Mouse (Mus musculus): Measurements from ENCODE around the gene Parp16.
"Not testable (repeated sequence)": the region's sequence is repeated elsewhere in the genome, so short reads cannot be mapped to it uniquely, and the experiment has no call there.

The Parp16 gene

DNA sequence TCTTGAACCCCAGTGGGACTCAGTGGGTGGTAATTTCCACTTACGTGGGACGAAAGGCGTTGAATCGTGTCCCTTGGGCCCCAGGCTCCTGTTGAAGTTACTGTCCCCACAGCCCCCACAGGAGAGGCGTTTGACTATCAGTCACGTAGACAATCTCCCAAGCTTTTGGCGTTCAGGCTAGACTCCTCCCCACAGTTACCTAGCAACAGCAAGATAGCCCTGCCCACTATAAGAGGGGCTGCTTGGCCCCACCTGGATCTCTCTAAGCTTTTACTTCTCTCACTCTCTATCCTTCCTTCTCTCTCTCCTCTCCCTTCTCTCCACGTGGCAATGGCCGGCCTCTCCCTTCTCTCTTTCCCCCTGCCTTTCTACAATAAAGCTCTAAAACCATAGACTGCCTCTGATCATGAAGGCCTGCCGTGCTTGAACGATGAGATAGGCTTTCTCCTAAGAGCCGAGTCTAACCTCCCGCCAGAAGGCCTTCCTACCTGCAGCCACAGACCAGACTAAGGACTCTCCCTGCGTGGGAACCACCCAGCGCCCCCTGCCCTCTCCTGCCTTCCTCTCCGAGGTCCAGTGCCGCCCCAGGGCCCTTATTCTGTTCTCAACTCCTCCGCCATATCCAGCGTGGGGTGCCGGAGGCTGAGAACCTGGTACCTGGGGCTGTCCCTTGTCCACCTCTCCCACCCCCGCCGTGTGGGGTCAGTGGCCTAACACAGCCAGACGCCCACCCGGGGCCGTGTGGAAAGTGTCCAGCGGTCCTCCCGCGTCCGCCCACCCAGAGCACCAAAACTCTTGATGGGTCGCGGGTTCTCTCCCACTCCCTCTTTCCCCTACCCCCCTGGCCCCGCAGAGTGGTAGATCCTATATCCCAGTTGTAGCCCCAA is 13.4 kb downstream of the Parp16 start:
- DNase-seq = no peak

GRCm38 (mm10) chr9:65211598-65211997 is 16.4 kb downstream of the Parp16 start:
- no peak for DNase-seq

GRCm38 (mm10) chr9:65214425-65214777 is 19.2 kb downstream of the Parp16 start:
- DNase-seq = peak; percentile 73

DNA sequence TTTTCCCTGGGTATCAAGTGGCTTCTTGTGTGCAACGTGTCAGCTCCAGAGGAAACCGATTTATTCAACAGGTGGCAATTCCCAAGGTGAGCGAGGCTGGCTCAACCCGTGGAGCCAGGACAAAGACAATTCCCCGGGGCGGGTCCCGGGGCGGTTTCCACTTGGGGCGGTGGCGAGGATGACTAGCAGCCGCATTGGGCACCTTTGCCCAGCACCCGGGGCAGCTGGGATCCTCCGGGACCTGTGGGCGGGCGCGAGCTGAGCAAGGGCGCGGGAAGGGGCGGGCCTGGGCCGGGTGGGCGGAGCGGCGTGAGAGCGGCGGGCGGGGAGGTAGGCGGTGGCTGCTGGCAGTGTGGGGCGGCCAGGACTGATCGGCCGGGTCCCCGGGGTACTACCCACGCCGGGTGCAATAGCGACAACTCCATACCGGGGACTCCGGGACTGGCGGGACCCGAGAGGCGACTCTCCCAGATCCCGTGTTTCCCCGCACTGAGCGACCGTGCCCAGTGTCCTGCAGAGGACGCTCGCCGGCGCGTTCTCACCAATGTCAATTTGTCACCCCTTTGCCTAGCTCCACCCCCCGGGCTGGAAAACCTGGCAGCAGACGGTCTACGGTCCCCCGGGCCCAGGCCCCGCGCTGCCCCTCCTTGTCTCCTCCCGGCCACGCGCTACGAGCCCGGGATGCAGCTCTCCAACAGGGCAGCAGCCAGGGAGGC is 19.8 kb downstream of the Parp16 start:
- peak; percentile 90 for DNase-seq

- DNase-seq = peak; percentile 62
These were observed 20.5 kb downstream of the Parp16 start for GRCm38 (mm10) chr9:65215494-65216126.

- no peak for DNase-seq
These were observed 21.8 kb downstream of the Parp16 start for GRCm38 (mm10) chr9:65216972-65217371.

DNA sequence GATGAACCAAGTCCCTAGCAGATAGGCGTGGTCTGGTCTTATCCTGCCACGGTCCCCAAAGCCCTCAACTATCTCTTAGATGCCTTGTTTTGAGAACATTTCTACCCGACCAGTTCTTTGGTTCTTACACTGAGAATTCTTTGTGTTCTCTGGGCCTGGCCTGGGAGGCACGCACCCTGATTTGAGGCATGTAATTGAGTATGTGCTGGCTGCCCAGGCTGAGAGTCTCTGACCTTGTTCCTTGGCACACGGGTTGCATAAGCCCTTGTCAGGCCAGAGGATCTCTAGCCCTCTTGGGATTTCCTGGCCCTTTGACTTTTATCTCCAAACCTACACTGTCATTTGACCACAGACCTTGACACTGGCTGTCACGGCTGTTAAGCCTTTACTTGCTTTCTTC is 22.5 kb downstream of the Parp16 start:
- no peak for DNase-seq

GRCm38 (mm10) chr9:65218916-65219315 is 23.8 kb downstream of the Parp16 start:
- DNase-seq = no peak

DNA sequence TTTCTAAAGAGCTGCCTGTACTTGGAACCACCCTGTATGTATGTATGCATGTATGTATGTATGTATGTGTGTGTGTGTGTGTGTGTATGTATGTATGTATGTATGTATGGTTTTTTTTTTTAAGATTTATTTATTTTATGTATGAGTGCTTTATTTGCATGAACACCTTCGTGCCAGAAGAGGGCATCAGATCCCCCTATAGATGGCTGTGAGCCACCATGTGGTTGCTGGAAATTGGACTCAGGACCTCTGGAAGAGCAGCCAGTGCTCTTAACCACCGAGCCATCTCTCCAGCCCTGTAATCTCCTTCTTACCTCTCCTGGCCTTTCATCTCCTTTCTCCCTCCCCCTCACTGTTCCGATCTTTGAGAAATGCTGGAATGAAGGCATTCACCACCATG is 25.2 kb downstream of the Parp16 start:
- not testable (repeated sequence) for DNase-seq

DNA sequence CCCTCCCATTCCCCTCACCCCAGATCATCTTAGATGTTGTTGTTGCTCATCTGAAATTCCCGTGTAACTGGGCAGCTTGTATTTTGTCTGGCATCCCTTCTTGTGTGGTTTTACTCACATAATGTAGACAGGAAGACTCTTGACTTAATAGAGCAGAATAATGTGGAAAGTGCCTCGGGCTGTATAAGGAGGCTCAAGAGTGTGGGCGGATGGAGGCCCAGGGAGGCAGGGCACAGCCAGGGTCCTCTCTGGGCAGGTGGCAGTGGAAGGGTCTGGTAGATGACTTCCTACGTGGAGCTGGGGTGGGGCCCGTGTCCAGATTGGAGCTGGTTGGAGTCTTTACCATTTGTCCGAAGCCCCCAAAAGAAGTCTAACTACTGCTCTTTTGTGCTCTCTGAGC is 28.8 kb downstream of the Parp16 start:
- no peak for DNase-seq

GRCm38 (mm10) chr9:65225795-65226194 is 30.6 kb downstream of the Parp16 start:
- DNase-seq = peak; percentile 54

DNA sequence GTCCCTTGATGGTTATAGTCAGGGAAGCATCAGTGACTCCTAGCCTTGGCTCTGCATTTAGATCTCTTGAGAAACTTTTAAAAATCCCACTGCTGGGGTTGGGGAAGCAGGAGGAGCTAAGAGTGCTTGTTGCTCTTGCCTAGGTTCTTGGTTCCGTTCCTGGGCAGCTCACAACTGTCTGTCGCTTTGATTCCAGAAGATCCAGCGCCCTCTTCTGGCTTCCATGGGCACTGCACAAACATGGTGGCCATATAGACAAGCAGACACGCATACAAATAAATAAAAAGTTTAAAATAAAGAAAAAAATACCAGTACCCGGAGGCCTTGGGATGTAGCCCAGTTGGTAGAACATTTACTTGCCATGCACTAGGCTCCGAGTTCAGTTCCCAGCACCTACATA is 35.1 kb downstream of the Parp16 start:
- no peak for DNase-seq

GRCm38 (mm10) chr9:65231284-65231683 is 36.1 kb downstream of the Parp16 start:
- peak; percentile 23 for DNase-seq

GRCm38 (mm10) chr9:65233243-65233985 is 38.3 kb downstream of the Parp16 start:
- DNase-seq = no peak

DNA sequence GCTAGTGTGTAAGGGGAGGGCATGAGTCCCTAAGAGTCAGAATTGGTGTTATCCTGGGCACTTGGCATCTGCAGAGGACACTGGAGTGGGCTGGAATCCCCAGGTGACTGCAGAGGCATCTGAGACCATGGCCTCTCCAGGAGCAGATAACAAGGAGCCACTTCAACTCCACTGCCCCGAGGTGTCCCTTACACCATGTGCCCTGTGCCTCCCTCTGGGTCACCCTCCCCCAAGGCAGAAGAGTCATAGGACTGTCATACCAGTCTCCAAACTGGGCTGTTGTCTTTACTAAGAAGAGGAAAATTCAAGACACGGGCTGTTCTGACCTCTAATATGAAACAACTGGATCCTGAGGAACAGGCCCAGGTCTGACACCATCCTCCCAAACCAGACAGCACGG is 39.6 kb downstream of the Parp16 start:
- DNase-seq = no peak

DNA sequence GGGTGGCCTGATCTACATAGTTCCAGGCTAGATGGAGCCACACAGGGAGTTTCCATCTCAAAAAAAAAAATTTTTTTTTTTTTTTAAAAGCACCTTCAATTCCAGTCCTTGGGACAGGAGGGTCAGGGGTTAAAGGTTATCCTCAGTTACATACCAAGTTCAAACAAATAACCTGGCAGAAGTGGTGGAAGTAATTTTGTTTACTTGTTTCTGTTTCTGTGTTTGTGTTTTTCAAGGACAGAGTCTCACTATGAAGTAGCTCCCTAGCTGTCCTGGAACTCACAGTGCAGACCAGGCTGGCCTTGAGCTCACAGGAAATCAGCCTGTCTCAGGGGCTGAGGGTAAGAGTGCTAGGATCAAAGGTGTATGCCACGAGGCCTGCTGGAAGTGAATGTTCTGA is 40.4 kb downstream of the Parp16 start:
- no peak for DNase-seq

GRCm38 (mm10) chr9:65237616-65238015 is 42.5 kb downstream of the Parp16 start:
- DNase-seq = no peak

DNA sequence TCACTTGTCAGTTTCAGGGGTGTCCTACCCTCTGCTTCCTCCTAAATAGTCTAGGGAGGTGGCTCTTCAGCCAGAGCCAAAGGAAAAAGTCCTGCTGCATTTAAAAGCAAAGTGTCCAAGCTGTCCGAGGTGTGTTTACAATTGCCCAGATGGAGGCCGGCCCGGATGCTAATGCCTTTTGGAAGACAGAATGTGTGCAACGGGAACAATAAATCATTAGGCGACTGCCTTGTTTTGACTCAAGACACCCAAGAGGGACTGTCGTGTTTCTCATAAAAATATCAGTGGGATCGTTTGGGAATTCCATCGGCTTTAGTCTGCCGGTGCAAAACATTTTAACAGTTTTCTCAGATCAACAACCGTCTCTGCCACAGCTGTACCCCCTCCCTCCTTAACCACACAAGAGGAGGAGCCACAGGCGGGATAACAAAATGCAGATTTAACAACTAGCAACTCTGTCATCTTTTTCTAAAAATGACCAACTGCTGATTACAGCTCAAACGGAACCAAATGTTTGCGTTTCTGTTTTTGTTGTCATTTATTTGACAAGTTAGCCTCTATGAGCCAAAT is 43.1 kb downstream of the Parp16 start:
- peak; percentile 27 for DNase-seq

- no peak for DNase-seq
These were observed 44.0 kb downstream of the Parp16 start for GRCm38 (mm10) chr9:65239176-65239575.

- DNase-seq = no peak
These were observed 44.6 kb downstream of the Parp16 start for GRCm38 (mm10) chr9:65239731-65240130.

- DNase-seq = no peak
These were observed 45.4 kb downstream of the Parp16 start for GRCm38 (mm10) chr9:65240587-65240986.

GRCm38 (mm10) chr9:65241973-65242372 is 46.8 kb downstream of the Parp16 start:
- DNase-seq = no peak

GRCm38 (mm10) chr9:65243249-65243648 is 48.1 kb downstream of the Parp16 start:
- no peak for DNase-seq
